Mouse (Mus musculus) mesoderm, embryonic 11.5 days (tissue): Measurements from ENCODE around the gene Dab1.

Experiments
- DNase-seq: peaks from one replicate; pipeline ENCODE4 v3.0.0-alpha.2; 2012; ENCODE audit warnings: low read depth, low spot score

Gene Dab1

DNA sequence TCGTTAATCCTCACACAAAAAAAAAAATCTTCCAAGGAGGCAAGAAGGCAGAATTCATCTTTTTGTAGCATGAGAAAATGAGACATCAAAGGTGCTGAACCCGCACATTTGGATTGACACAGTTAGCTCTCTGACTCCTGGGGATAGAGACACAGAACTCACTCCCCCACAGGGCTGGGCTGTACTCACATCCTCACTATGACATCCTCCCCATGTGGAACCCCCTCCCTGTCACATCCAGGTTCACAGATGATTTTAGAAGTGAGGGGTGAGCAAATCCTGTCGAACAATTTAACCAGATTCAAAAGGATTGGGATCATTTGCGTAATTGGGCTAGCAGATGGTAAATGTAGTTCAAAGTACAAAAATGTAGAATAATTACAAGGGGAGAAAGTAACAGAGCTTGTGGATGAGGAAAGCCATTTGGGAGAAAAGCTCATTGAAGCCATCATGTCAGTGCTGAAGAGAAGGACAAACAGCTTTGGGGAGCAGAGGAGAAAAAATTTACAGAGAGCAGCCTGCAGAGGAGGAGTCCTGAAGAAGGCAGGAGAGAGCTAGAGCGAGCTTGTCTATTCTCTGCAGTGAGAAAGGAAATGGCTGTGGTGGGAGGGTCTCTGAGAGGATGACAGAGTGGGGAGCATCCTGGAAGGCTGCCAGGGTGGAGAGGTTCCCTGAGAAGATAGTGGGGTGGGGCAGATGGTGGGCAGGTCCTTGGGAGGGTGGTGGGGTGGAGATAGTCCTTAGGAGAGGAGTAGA, 890.2 kb downstream of the Dab1 start:
- DNase-seq, result no peak

DNA sequence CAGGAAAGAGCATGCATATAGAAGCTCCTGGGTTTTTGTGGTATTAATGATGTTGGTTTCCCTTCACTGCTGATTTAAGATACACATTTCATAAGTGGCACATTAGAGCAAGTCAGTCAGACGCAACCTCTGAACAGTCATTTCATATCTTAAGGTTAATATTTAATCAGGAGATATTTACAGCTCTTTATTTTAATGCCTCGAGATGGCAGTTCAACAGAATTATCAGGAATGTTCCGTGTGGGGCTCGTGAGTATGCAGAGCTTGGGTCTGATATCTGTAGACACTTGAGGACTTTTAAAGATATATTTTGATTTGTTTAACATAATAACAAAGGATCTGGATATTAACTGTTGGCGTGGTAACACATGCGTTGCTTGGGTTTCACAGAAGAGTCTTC, 892.7 kb downstream of the Dab1 start:
- DNase-seq, result no peak

DNA sequence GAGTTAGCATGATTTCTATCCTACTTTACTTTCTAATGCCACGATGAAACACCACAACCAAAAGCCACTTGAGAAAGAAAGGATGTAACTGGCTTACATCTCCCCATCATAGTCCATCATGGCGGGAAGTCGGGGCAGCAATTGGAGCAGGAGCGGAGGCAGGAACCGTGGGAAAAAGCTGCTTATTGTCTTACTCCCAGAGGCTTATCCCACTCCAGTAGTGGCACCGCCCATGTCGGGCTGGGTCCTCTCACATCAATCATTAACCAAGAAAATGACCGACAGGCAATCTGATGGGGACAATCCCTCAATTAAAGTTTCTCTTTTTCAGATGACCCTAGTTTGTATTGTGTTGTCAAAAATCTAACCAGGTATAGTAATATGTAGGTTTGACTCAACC, 893.4 kb downstream of the Dab1 start:
- no peak for DNase-seq

DNA sequence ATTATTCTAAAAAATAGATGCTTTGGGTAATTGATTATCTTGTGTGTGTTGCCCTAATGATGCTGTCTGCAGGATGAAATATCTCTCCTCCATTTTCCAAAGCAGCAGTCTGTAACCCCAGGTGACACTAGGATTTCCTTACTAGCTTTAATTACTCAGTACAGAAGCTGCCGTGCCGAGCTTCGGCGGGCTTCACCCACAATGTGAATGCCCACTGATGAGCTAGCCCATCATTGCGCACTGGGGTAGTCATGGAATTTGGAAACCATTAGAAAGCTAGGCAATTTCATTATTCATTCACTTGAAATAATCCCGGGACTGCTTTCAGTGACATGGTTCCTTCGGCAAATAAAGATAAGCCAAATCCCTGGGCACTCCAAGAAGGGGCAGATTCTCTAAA, 894.5 kb downstream of the Dab1 start:
- no peak for DNase-seq

DNA sequence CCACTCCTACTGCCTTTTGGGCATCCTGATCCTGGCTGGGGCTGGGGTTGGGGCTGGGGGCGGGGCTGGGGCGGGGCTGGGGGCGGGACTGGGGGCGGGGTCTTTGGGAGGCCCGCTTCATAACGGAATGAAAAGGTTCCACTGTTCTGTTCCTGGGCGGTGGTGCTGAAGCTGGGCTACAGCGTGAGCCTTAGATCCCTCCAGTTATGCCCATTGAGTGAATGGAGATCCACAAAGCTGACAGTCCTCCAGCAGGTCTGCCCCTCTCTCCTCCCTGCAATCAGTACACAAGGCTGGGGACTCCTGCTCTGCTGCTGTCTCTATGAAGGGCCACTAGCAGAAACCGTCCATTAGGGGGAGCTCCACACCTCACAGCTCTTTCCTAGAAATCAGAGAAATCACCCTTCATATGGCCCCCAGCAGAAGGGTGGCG, 895.4 kb downstream of the Dab1 start:
- peak; percentile 77 for DNase-seq

DNA sequence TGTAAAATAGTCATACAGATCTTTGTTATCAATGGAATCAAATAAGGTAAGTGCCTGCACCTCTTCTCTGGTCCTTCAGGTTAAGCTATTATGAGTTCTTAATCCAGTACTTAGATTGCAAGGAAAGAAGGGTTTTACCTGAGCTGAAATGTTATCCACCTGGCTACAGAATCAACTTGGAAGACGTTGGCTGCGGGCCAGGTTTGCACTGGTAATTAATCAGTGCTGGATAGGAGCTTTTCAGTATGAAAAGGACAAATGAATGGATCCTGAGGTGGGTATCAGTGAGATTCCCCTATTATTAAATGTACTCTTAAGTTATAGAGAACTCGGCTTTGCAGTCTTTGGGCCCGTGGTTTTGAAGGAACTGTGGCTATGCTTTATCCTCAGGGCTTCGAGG, 896.5 kb downstream of the Dab1 start:
- DNase-seq, result no peak

DNA sequence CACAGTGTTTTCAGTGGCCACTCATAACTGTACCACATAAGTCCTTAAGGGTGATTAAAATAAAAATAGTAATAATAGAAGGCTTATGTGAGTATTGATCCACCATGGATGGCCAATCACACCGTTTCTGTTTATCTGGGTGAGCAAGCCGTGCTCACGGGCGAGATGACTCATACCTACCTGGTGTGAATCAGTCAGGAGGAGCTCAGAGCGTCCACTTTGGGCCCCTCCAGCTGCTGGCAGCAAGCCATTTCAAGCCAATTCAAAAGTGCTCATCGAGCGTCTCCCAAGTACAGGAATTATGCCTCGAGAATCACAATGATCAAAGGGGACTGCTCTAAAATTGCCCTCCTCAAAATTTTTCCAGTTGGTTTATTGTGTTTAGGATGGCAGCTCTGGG, 903.2 kb downstream of the Dab1 start:
- DNase-seq, result no peak

DNA sequence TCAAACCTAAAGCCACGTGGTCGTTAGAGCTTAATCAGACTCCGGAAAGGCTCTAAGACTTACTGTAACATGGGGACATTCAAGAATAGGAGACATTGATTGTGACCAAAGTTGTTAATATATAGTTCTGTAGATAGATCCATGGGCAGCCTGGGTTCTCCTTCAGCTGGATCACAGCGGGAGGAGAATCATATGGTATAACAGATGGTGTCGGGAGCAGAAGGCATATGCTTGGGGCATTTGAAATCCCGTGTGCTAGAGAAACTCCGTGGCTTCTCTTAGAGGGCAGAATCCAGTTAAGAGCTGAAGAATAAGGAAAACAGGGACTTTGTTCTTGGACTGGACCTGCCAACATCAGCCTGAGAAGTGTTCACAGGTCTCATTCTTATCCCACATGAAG, 904.6 kb downstream of the Dab1 start:
- DNase-seq, result no peak

DNA sequence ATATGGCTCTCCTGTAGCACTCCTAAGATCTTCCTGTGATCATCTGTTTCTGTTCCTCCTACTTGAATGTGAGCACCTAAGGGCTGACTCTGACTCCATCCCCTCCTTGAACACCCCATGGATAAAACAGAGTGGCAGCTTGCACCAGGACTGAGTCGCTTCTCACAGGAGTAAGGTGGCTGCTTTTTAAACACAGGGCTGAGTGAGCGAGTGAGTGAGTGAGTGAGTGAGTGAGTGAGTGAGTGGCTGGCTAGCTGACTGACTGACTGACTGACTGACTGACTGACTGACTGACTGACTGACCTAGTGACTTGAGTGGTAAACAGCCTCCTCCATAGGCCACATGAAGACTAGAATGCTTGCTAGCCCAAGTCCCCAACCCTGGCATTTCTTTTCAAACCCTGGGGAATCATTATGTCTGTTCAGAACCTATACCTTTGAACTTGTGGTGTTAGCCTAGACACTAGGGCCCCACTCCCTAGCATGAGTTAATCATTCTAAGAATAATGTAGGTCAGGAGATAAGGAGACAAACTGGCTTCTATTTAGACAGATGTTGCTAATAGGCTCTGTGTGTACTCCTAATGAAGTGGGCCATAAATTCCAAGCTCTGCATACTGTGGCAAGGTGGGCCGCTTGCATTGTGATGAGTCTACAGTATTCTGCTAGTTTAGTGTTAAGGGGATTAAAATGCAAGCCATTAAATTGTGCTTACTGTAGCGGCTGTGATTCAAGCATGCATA, 910.9 kb downstream of the Dab1 start:
- peak; percentile 4 for DNase-seq

DNA sequence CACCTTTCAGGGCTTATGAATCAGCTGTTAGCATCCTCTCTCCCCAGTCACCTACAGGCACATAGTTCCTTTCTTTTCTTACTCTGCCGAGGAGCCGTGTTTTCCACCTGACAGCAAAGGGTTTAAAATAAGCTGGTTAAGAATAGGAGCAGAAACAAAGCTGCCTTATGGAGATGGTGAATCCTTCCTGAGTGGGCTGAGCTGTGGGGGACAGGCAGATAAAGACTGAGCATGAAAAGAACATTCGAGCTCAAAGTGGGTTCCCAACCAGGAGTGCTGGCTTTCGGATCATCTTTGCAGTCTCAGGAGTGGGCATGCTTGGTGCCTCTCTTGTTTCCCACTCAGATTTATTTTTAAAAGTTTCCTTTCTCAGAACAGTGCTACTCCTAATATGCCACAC, 913.7 kb downstream of the Dab1 start:
- no peak for DNase-seq

DNA sequence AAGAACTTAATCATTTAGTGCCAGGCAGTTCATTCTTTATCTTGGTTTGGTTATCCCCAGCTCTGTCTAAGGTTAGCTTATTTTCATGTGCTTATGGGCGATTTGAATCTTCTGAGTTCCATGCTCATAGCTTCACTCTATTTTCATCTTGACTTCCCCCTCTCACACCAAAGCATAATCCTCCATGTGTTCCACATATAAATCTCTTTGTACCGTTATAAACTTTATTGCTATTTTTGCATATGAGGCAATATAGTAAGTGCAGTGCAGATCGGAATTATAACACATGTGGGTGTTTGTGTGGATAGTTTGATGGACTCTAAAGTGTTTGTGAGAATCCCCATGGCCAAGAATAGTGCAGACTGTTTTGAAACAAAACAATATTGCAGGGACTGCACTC, 919.3 kb downstream of the Dab1 start:
- DNase-seq, result no peak

DNA sequence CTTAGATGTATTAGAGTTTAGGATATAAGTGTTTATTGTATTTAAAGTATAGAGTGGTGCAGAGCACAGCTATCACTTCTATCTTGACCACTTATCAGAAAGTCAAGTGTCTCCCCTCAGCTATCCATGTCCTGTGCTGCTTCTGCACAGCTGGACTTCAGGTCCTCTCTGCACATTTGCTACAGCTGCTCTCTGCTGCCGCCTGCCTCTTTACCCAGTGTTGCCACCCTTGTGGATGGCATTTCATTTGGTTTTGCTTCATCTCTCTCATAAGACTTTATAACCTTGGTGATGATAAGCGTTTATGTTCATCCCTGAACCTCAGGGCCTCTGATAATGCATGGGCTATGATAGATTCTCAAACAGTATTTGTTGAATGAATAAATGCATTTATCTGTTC, 919.9 kb downstream of the Dab1 start:
- DNase-seq, result no peak

DNA sequence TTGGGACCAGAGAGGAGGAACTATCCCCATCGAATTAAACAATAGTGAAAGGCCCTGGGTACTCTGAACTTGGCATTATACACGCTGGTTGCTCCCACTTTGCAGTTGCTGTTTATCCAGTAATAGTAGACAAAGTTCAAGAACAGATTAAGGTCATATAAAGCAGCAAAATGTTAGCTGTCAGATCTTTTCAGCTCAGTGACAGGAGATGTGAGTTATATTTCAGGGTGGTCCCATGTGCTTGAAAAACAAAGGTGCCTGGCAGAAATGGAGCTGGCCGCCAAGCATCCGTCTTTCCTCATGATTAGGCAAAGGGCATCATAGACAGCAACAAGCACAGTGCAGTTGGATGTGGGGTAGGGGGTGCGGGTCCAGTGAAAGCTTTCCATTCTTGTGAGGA, 927.9 kb downstream of the Dab1 start:
- no peak for DNase-seq

DNA sequence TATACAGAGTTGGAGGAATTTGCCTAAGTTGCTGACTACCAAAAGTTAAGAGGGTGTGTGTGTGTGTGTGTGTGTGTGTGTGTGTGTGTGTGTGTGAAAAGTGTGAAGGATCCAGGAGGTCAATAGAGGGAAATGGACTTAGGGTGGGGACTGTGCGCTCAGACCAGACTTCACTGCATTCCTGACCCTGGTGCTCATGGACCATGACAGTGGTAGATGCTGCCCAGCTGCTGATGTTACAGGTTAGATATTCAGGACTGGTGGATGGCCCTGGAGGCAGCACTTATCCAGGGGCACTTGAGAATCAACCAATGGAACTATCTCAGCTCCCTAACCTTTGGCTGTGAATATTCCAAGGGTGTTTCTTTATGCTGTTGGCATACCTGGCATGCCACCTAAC, 929.1 kb downstream of the Dab1 start:
- DNase-seq, result no peak

DNA sequence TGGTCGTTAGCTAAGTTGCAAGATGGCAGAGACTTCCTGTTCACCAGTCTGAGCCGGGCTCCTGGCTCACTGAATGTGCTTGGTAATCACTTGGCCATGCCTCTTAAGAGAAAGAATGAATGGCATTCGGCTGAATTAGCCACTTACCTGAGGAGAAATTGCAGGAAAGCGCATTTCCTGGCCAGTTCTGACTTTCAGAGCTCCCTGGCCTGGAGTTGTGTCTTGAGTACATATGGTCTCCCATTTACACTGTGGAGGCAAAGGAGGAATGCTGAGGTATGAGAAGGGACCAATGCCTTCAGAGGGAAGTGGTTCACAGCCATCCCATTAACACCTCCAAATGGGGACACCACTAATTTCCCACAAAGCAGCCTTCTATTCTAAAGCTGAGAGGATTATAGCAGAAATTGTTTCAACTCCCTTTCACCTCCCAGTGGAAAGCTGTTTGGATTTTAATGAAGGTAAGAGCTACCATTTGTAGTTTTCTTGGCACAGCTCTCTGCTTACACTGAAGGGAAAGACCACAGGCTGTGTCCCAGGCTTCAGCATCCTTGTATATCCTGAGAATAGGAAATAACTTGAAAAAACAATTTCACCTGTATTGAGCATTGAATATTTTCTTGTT, 931.5 kb downstream of the Dab1 start:
- DNase-seq, result no peak

DNA sequence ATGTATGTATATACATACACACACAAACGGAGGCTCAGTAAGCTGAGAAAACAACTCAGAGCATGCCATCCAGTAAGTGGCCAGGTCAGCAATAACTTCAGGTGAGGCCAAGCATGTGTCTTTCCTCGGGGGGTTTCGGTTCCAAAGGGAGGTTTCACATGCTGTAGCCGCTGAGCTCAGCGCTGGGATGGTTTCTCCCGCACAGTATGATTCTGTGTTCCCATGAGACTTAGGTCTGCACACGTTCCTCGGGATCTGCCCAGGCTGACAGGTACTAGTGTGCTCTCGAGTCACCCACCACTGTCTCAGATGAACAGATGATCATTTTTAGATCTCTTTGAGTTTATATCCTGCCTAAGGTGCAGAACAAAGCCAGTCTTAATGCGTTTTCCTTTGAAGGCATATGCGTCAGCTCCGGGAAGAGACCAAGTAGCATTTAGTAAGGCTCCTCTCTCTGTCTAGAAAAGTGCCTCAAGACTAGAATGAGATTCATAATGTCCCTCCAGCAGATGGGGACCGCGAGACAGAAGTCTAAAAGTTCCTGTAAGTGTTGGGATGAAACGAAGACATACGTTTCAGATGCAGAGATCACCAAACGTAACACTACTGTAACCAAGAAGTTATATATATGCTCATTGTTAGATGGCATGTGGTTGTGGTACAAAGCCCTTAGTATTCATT, 932.4 kb downstream of the Dab1 start:
- DNase-seq, result no peak

DNA sequence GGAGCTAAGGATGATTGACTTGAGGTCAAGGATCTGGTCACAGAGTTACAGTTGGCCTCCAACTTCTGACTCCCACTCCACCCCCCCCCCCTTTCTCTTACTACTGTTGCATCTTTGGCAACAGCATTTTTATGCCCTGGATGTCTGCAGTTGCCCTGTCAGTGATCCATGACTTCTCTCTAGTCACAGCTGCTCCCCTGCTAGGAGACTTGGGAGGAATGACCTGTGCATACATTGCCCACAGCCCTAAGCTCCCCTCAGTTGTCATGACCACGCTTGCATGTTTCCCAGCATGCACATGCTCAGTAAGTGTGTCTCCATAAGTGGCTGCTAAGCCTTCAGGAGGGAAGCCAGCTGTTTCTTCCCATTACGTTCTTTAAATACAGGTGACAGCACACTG, 936.2 kb downstream of the Dab1 start:
- DNase-seq, result peak; percentile 76

DNA sequence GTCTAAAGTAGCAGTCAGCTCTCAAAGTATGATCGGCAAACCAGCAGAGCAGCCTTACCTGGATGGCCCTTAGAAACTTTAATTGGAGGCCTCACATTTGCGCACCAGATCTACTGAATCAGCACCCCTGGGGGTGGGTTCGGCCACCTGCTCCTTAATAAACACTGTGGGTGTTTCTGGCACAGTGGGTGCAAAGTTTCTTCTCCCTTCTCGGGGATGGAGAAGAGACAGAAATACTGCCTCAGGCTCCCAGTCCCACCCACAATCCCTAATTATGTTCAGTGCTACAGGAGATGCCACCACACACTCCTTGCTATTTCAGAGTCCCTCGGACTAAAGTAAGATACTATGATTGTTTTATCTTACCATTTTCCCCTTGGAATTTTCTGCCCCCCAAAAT, 944.4 kb downstream of the Dab1 start:
- no peak for DNase-seq

DNA sequence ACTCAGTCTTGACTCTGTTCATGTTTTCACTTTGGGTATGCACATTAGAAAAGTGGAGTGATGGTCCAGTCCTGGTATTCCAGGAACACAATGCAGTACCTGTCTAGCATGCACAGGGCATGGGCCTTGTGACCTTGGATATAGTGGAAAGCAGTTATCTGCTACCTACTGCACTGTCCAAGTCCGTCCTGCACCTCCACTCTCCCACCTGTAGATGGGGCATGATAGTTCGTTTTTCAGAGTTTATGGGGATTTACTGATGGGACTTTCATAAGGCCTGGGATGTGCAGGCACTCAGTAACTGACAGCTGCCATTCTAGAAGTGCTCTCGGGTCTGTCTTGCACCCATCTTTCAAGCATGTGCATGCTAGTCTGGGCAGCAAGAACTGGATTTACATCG, 951.4 kb downstream of the Dab1 start:
- no peak for DNase-seq

DNA sequence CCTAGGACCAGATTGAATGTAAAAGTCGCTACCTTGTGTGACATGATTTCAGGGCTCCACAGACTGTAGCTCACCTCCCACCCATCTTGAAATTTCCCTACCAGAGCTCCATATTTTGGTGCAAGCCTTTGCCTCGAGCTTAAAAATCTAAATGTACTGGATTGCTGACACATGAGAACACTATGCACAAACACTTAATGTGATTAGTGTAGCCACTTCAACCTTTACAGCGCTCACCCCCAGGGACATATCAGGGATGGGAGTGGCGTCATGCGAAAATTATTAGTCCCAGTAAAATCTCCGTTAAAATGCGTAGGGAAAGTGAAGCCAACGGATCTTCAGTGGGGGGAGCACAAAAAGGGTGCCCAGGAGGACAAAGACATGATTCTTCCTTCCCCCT, 953.3 kb downstream of the Dab1 start:
- DNase-seq, result no peak

DNA sequence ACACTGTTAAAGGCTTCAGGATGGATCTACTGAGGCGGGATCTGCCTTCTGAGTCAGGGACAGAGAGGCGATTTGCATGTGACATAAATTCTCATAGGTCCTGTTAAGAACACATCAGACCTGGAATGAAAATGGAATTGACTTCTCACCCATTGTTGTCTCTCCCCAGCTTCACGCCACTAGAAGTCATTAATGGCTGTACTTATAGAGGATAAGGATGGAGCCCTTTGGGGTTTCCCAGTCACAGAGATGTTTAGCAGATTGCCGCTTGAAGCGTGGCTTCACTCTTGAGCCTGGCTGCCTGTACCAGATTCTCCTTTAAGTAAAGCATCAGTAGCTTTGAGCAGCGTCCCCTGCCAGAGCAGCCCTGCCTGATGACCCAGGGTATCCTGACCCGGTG, 954.3 kb downstream of the Dab1 start:
- no peak for DNase-seq

DNA sequence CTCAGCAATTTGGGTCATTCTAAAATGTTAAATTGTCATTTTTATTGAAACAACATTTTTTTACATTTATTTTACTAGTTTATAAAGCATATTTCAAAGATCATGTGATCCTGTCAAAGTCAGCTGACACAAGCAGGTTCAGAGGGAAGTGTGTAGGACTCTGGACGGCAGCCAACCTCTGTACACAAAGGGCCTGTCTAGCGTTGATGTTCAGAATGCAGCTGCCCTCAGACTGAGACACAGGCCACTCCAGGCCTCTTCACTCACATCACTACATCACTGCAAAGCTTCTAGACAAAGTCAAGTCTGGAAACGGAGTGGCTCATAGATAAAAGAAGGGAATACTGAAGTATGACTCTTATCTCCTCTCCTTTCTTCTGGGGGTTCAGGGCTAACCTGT, 959.2 kb downstream of the Dab1 start:
- DNase-seq, result no peak
